Mouse (Mus musculus) embryo, embryonic 10.5 days (tissue): ENCODE data around the gene Orm2.

ENCODE experiments used
- DNase-seq: peaks from one replicate; pipeline ENCODE4 v3.0.0-alpha.2; 2015; ENCODE audit warnings: low spot score

The Orm2 gene

DNA sequence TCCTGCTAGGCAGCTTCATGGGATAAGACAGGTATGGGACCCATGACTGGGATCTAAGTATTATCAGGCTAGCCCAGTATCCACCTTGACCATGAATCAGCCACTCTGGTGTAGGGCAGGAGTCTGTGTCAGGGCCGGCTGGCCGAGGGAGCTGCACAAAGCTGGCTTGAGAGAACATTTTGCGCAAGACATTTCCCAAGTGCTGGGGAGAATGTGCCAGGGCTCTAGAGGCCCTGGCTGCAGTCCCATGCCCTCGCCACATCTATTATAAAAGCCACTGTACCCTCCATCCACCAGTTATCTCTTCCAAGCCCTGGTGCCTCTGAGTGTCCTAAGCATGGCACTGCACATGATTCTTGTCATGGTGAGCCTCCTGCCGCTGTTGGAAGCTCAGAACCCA is at the start of gene Orm2:
TSS of gene Orm2 (plus strand) at position 300 of the 400 bp plus-strand sequence.
- DNase-seq: no peak

DNA sequence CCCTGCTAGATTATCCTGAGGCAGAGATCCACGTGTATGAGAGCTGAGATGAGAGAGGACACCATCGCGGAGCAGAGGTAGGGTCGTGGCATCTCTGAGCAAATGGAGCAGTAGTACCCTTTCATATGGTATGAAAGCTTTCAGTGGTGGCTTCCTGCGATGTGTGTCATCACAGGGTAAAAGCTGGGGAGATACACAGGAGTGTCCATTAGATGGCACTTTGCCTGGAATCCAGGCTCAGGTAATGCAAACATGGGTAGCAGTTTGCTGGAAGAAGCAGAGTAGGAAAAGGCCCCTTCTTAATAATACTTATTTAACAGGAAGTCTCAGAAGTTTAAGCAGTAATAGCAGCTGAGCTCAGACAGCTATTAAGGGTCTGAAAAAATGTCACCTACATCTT is 48.2 kb upstream of the Orm2 start:
- DNase-seq: no peak

DNA sequence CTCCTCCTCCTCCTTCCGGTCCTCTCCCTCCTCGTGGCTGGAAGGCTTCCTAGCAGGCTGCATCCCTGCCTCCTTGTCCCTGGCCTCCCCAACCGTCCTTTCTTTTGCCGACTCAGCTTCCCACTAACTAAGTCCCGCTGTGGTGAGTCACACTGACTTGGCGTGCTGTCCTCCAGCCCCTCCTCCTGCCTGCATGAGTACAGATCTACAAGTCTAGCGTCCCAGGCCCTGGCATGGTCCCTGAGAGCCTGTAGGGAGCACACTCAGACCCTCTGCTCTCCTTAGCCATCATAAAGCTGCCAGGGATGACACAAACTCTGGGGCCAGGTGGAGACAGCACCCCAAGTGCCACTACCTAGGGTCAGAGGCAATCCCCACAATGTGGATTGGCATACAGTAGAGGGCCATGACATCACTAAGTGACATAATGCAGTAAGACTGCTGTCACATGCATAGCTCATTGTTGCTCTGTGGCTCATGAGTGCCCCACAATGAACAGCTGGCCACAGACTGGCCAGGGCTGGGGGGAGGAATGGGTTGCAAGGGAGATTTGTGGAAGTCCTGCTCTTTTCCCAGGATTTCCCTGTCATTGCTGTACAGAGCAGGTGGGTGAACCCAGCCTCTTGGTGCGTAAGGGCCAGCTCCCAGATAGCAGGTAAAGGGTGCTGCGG is 46.0 kb upstream of the Orm2 start:
- DNase-seq: no peak

- DNase-seq: peak; percentile 74
Observed at GRCm38 (mm10) chr4:63319566-63319965, 42.7 kb upstream of the Orm2 start.

- DNase-seq: no peak
Observed at GRCm38 (mm10) chr4:63323275-63323815, 38.9 kb upstream of the Orm2 start.

DNA sequence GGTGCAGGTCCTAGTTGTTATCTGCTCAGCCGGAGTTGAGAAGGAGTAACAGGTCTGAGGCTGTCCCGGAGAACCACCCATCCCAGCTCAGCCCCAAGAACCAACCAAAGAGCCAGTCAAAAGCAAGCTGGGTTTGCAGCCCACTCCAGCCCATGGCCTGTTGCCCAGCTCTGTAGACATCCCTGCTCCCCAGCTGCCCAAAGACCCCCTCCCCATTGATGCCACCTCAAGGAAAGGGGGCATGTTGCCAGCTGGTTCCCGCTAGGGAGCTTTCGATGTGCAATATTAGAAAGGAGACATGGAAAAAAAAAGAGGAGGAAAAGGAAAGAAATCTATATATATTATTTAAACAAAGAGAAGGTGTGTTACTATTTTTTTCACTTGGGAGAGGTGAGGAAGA is 28.8 kb upstream of the Orm2 start:
- no peak for DNase-seq

GRCm38 (mm10) chr4:63338414-63339076 is 23.7 kb upstream of the Orm2 start:
- no peak for DNase-seq

- DNase-seq: no peak
Observed at GRCm38 (mm10) chr4:63342491-63342890, 19.8 kb upstream of the Orm2 start.

DNA sequence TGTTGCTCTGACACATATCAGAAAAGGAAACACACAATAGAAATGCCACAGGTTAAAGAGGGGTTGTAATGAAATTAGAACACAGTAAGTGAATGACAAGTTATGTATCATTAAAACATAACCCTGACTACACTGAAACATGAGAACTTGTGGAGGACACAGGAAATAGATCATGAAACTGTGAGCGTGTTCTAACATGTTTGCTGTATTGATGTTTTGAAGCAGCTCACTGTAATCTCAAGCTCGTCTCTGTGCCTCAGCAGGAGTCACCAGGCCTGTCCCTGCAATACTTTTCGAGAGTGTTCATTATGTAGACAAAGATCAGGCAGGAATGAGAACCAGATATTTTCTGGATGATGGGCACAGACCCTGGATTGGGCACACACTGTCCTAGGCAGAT is 18.6 kb upstream of the Orm2 start:
- no peak for DNase-seq

DNA sequence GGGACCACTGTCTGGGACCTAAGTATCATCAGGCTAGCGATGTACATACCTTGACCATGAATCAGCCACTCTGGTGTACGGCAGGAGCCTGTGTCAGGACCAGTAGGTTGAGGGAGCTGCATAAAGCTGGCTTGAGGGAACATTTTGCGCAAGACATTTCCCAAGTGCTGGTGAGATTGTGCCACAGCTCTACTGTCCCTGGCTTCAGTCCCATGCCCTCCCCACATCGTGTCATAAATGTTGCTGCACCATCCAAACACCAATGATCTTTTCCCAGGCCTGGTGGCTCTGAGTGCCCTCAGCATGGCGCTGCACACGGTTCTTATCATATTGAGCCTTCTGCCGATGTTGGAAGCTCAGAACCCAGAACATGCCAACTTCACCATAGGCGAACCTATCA is 18.0 kb upstream of the Orm2 start, which contains the start of gene Orm1:
TSS of gene Orm1 (plus strand) at position 266 of the 400 bp plus-strand sequence.
- DNase-seq: no peak

- no peak for DNase-seq
Observed at GRCm38 (mm10) chr4:63345261-63345660, 17.0 kb upstream of the Orm2 start.

DNA sequence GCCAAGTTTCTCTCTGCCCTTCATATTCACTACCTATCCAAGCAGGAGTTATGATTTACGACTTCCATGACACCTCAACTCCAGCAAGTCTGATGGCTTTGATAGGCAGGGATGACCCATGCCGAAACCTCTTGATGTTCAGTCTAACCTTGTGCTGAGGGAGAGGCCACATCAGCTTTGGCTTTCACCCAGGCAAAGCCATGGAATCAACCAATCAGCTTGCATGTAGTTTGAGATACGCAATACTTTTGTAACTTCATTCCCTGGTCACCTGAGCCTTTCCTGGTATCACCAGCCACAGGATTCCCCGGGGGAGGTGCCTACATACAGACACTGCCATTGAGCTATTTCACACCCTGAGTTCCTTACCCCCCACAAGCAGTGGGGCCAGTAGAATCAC is 15.6 kb upstream of the Orm2 start:
- no peak for DNase-seq

DNA sequence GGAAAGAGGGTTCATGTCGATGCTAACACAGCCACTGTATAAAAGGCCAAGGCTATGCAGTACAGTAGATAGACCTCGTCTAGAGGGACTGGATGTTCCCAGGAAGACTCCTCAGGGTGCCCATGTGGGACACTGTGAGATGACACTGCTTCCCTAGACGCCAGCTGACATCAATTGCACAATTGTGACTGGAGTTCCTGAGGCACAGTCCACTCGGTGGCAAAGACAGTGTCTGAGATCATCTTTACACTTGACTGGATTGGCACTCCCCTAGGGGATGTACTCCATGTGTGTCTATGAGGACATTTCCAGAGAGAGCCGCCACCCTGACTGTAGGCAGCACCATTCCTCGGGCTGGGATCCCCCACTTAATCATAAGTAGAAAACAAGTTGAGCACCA is 13.7 kb upstream of the Orm2 start:
- no peak for DNase-seq

GRCm38 (mm10) chr4:63355877-63356665 is 6.2 kb upstream of the Orm2 start, which contains the start of gene Orm3:
Gene Orm3 (plus strand): TSS chr4:63356162.
- no peak for DNase-seq

DNA sequence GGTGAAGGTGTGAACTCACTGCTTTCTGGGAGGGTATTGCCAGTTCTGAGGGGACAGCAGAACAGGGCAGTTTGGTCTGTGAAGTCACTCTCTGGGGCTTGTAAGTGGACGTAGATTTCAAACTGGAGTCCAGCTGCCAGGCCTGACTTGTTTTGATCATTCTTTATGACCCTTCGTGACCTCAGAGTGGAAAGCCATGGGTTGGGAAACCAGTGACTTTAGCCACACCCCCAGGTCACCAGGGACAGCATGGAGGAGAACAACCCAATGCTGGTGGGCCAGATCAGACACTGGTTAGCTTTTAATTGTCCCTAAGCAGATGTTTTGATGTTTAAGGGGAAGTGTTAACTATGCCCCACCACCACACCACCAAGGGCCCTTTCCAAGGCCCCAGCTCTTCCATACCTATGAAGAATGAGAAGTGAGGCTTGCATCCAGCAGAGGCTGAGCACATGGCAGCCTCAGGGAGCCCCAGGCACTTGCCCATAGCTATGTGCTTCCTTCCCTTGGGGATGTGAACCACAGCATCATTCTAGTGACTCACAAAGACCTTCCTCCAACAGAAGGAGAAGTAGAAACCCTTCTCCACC is 5.2 kb upstream of the Orm2 start:
- DNase-seq: no peak

DNA sequence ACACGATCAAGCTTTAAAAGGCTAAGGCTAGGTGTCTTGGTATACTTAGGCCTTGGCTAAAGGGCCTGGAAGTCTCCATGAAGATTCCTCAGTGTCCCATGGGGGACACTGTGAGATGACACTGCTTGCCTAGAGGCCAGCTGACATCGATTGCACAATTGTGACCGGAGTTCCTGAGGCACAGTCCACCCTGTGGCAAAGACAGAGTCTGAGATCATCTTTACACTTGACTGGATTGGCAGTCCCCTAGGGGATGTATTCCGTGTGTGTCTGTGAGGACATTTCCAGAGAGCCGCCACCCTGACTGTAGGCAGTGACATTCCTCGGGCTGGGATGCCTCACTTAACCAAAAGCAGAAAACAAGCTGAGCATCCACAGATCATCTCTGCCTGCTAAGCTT is 2.4 kb upstream of the Orm2 start:
- no peak for DNase-seq

GRCm38 (mm10) chr4:63368577-63368976 is 6.3 kb downstream of the Orm2 start:
- peak; percentile 87 for DNase-seq

- no peak for DNase-seq
Observed at GRCm38 (mm10) chr4:63370897-63371296, 8.6 kb downstream of the Orm2 start.

- peak; percentile 63 for DNase-seq
Observed at GRCm38 (mm10) chr4:63371890-63372289, 9.6 kb downstream of the Orm2 start.

- DNase-seq: no peak
Observed at GRCm38 (mm10) chr4:63373404-63373803, 11.2 kb downstream of the Orm2 start.

GRCm38 (mm10) chr4:63374331-63374730 is 12.1 kb downstream of the Orm2 start:
- no peak for DNase-seq

- no peak for DNase-seq
Observed at GRCm38 (mm10) chr4:63375367-63375766, 13.1 kb downstream of the Orm2 start.
